27 mouse cellular contexts compared by ENCODE assay signal in the genomic region with DNA sequence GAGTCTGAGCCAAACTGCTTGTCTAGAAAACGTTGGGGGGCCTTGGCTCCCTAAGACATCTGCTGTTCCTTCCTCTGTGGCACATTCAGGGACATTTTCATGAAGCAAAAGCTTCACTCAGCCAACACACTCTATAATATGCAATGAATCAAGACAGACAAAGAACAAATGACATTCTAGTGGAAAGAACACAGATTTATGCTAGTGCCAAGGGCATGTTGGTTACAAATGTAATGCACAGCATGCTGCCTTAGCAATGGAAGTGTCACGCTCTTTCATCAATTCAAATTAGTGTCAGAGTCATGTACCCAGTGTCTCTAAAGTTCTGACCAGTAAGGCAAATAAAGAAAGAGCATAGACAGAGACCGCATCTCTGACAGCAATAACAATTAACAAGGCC.
DNase-seq lines count a peak whose midpoint lies in the region; ATAC-seq and TF ChIP-seq lines count a peak whose summit lies in the region.
"Had no signal": no experiment of that assay in that cellular context is flagged by ENCODE, and none has a peak within 500 bp of the region (broad histone marks: within the 10 kb centered on the region; RNA-seq: fewer than 3 reads in every experiment).

No protein-coding gene starts in this region.

- H3K27ac ChIP-seq in hindbrain, embryonic 15.5 days (replicated peaks) = no peak overlapping the region
- no peak overlapping the region for H3K27ac ChIP-seq in hindbrain, embryonic 10.5 days
- peak overlapping the region; percentile 59 for H3K27ac ChIP-seq in lung, embryonic 16.5 days (ENCODE audit: low read length)
- no peak overlapping the region for H3K27ac ChIP-seq in neural tube, embryonic 12.5 days
- H3K27ac ChIP-seq in neural tube, embryonic 15.5 days (replicated peaks) = no peak overlapping the region
- H3K27ac ChIP-seq: forebrain, embryonic 13.5 days; heart, embryonic 13.5 days; liver, embryonic 12.5 days; midbrain, embryonic 13.5 days; stomach, embryonic 15.5 days had no signal

- ATAC-seq in hindbrain, embryonic 15.5 days (ENCODE audit: low FRiP score, low read depth) = 0 out of 2 replicates have a peak, but pooled peaks have one; percentile 19
- peak; percentile 59 for ATAC-seq in lung, embryonic 16.5 days (ENCODE audit: low read depth)
- peak; percentile 45 for ATAC-seq in neural tube, embryonic 12.5 days (ENCODE audit: low FRiP score, low read depth)
- ATAC-seq in neural tube, embryonic 15.5 days (ENCODE audit: low FRiP score) = no peak
- ATAC-seq: forebrain, embryonic 13.5 days; intestine, postnatal 0 days; liver, embryonic 12.5 days; liver, postnatal 0 days; midbrain, embryonic 13.5 days had no signal

- peak; percentile 9 to 64 for DNase-seq in adrenal gland, adult (ENCODE audit: inconsistent age in 2 of 2, low spot score in 1 of 2)
- DNase-seq in adrenal gland, postnatal 4 days (ENCODE audit: low spot score in 2 of 2) = no peak
- no peak for DNase-seq in hindbrain, embryonic 10.5 days (ENCODE audit: low spot score)
- no peak for DNase-seq in lung, adult 2 months
- DNase-seq: adrenal gland, postnatal 14 days; cerebellum, adult 18-20 months; cerebellum, postnatal 25 days; gastrocnemius, postnatal 10 days; heart, postnatal 14 days; kidney, adult 9 months; kidney, postnatal 10 days; layer of hippocampus, postnatal 36 days; left cerebral cortex, postnatal 4 days; liver, postnatal 0 days; retina, postnatal 1 day; right cerebral cortex, postnatal 14 days had no signal

- TF ChIP-seq CTCF in lung, adult 2 months (IDR thresholded peaks at IDR 0.05; ENCODE audit: insufficient read depth, low read length) = no peak

- TF ChIP-seq POLR2A in lung, adult 2 months (IDR thresholded peaks at IDR 0.05; ENCODE audit: borderline replicate concordance, extremely low read depth, low read depth, low read length) = no peak

- no peaks in the 10 kb centered on the region for H3K4me1 ChIP-seq in hindbrain, embryonic 15.5 days (replicated peaks)
- no peaks in the 10 kb centered on the region for H3K4me1 ChIP-seq in hindbrain, embryonic 10.5 days (replicated peaks)
- H3K4me1 ChIP-seq in lung, embryonic 16.5 days (replicated peaks; ENCODE audit: control insufficient read depth, insufficient read depth, low read length) = peaks cover 17% of the 10 kb centered on the region
- peaks cover 12% of the 10 kb centered on the region for H3K4me1 ChIP-seq in lung, adult 2 months (ENCODE audit: control insufficient read depth, insufficient read depth, low read length)
- H3K4me1 ChIP-seq in neural tube, embryonic 12.5 days = no peaks in the 10 kb centered on the region; the same call in 1 of the 2 replicates
- no peaks in the 10 kb centered on the region; the same call in 1 of the 2 replicates for H3K4me1 ChIP-seq in neural tube, embryonic 15.5 days
- H3K4me1 ChIP-seq: forebrain, embryonic 13.5 days; liver, embryonic 12.5 days; midbrain, embryonic 13.5 days had no signal

- no peak overlapping the region for H3K4me3 ChIP-seq in hindbrain, embryonic 15.5 days
- H3K4me3 ChIP-seq in hindbrain, embryonic 10.5 days = no peak overlapping the region
- H3K4me3 ChIP-seq in lung, embryonic 16.5 days (ENCODE audit: low read length) = no peak overlapping the region
- H3K4me3 ChIP-seq in lung, adult 2 months (replicated peaks; ENCODE audit: extremely low read depth, low read depth, low read length) = no peak overlapping the region
- no peak overlapping the region for H3K4me3 ChIP-seq in neural tube, embryonic 12.5 days
- H3K4me3 ChIP-seq in neural tube, embryonic 15.5 days (replicated peaks) = no peak overlapping the region
- H3K4me3 ChIP-seq: forebrain, embryonic 13.5 days; heart, embryonic 13.5 days; liver, embryonic 12.5 days; midbrain, embryonic 13.5 days; stomach, embryonic 15.5 days had no signal

- H3K9ac ChIP-seq in hindbrain, embryonic 15.5 days = no peak overlapping the region
- H3K9ac ChIP-seq in lung, embryonic 16.5 days (ENCODE audit: low read length) = no peak overlapping the region
- no peak overlapping the region for H3K9ac ChIP-seq in neural tube, embryonic 12.5 days
- no peak overlapping the region for H3K9ac ChIP-seq in neural tube, embryonic 15.5 days (replicated peaks)
- H3K9ac ChIP-seq: forebrain, embryonic 13.5 days; heart, embryonic 13.5 days; liver, embryonic 12.5 days; liver, postnatal 0 days; midbrain, embryonic 13.5 days; stomach, embryonic 15.5 days had no signal

- 40% methylated on average over 3 of the region's 3 CpGs for WGBS in hindbrain, embryonic 15.5 days
- 78% methylated on average over 3 of the region's 3 CpGs for WGBS in hindbrain, embryonic 10.5 days
- WGBS in lung, embryonic 16.5 days = 71% methylated on average over 3 of the region's 3 CpGs
- 68% methylated on average over 3 of the region's 3 CpGs for WGBS in lung, adult 2 months
- 28% methylated on average over 3 of the region's 3 CpGs for WGBS in neural tube, embryonic 12.5 days
- WGBS in neural tube, embryonic 15.5 days = 30% methylated on average over 3 of the region's 3 CpGs

- no peak overlapping the region for H3K4me2 ChIP-seq in hindbrain, embryonic 15.5 days
- H3K4me2 ChIP-seq in lung, embryonic 16.5 days (ENCODE audit: low read depth, low read length) = no peak overlapping the region
- no peak overlapping the region for H3K4me2 ChIP-seq in neural tube, embryonic 12.5 days (replicated peaks)
- H3K4me2 ChIP-seq in neural tube, embryonic 15.5 days = no peak overlapping the region
- H3K4me2 ChIP-seq: forebrain, embryonic 13.5 days; heart, embryonic 13.5 days; liver, embryonic 12.5 days; midbrain, embryonic 13.5 days; stomach, embryonic 15.5 days had no signal

- H3K9me3 ChIP-seq in hindbrain, embryonic 15.5 days = no peaks in the 10 kb centered on the region
- no peaks in the 10 kb centered on the region for H3K9me3 ChIP-seq in hindbrain, embryonic 10.5 days
- H3K9me3 ChIP-seq in lung, embryonic 16.5 days (ENCODE audit: control insufficient read depth, low read length) = no peaks in the 10 kb centered on the region
- H3K9me3 ChIP-seq in neural tube, embryonic 12.5 days = no peaks in the 10 kb centered on the region
- no peaks in the 10 kb centered on the region for H3K9me3 ChIP-seq in neural tube, embryonic 15.5 days (replicated peaks)
- H3K9me3 ChIP-seq: forebrain, embryonic 13.5 days; heart, embryonic 13.5 days; liver, embryonic 12.5 days; midbrain, embryonic 13.5 days; stomach, embryonic 15.5 days had no signal

- no peaks in the 10 kb centered on the region for H3K36me3 ChIP-seq in hindbrain, embryonic 15.5 days
- no peaks in the 10 kb centered on the region for H3K36me3 ChIP-seq in hindbrain, embryonic 10.5 days
- no peaks in the 10 kb centered on the region for H3K36me3 ChIP-seq in lung, embryonic 16.5 days (ENCODE audit: control insufficient read depth, insufficient read depth, low read length)
- H3K36me3 ChIP-seq in neural tube, embryonic 12.5 days = no peaks in the 10 kb centered on the region
- H3K36me3 ChIP-seq in neural tube, embryonic 15.5 days = no peaks in the 10 kb centered on the region
- H3K36me3 ChIP-seq: heart, embryonic 13.5 days; liver, embryonic 12.5 days; midbrain, embryonic 13.5 days; stomach, embryonic 15.5 days had no signal

- H3K27me3 ChIP-seq in hindbrain, embryonic 15.5 days = no peaks in the 10 kb centered on the region
- no peaks in the 10 kb centered on the region for H3K27me3 ChIP-seq in hindbrain, embryonic 10.5 days (ENCODE audit: insufficient read depth, poor library complexity, severe bottlenecking)
- no peaks in the 10 kb centered on the region for H3K27me3 ChIP-seq in lung, embryonic 16.5 days (ENCODE audit: control insufficient read depth, insufficient read depth, low read depth, low read length)
- H3K27me3 ChIP-seq in neural tube, embryonic 12.5 days (replicated peaks) = no peaks in the 10 kb centered on the region
- no peaks in the 10 kb centered on the region for H3K27me3 ChIP-seq in neural tube, embryonic 15.5 days (replicated peaks)
- H3K27me3 ChIP-seq: CH12.LX; forebrain, embryonic 13.5 days; heart, embryonic 13.5 days; liver, embryonic 12.5 days; midbrain, embryonic 13.5 days; stomach, embryonic 15.5 days had no signal

Comparison
In these comparisons a context has a peak if more than half of its experiments do, and no peak if none do; other contexts are left out.
1. DNase-seq: peak in adrenal gland, adult (2 of 2); none in adrenal gland, postnatal 4 days (0 of 2), hindbrain, embryonic 10.5 days (single experiment) and lung, adult 2 months (single experiment).